Mouse (Mus musculus) adrenal gland, postnatal 10 days (tissue): ENCODE measurements around the gene Myl4. TPM values are rescaled to one million over a fixed set of nuclear protein-coding genes. Genes with fewer than 3 reads are reported as not detected.
A peak's percentile ranks its signal among the peaks of the same experiment; 100 is the strongest.

Source experiments
- DNase-seq: peaks from one replicate; pipeline ENCODE4 v3.0.0; 2021; ENCODE audit warnings: mixed read lengths
- total RNA-seq, 2 experiments: library from RNA; stranded (reverse); gene quantifications; 2 replicates each; pipeline ENCODE4 v1.2.3; 2021

The Myl4 gene
- total RNA-seq, 2 experiments from 2014 or later, result 5.2 to 11.4 TPM

GRCm38 (mm10) chr11:104604192-104604591, 53.7 kb downstream of the Myl4 start:
- DNase-seq, result no peak

- peak; percentile 86 for DNase-seq
Observed at GRCm38 (mm10) chr11:104607491-104608245, 57.2 kb downstream of the Myl4 start, which contains the start of gene Itgb3. Gene Itgb3, plus strand, starts transcription at chr11:104608000.

GRCm38 (mm10) chr11:104608249-104608920, 57.9 kb downstream of the Myl4 start:
- no peak for DNase-seq

GRCm38 (mm10) chr11:104609033-104609684, 58.7 kb downstream of the Myl4 start:
- DNase-seq, result no peak

GRCm38 (mm10) chr11:104609733-104610132, 59.3 kb downstream of the Myl4 start:
- DNase-seq, result no peak

- peak; percentile 48 for DNase-seq
Observed at GRCm38 (mm10) chr11:104611579-104612151, 61.2 kb downstream of the Myl4 start.

GRCm38 (mm10) chr11:104613551-104613950, 63.1 kb downstream of the Myl4 start:
- no peak for DNase-seq

- no peak for DNase-seq
Observed at GRCm38 (mm10) chr11:104614130-104614529, 63.7 kb downstream of the Myl4 start.

GRCm38 (mm10) chr11:104616182-104616581, 65.7 kb downstream of the Myl4 start:
- no peak for DNase-seq

- peak; percentile 64 for DNase-seq
Observed at GRCm38 (mm10) chr11:104618638-104619076, 68.2 kb downstream of the Myl4 start.

GRCm38 (mm10) chr11:104619084-104620022, 68.9 kb downstream of the Myl4 start:
- DNase-seq, result no peak

GRCm38 (mm10) chr11:104622040-104622962, 71.8 kb downstream of the Myl4 start:
- no peak for DNase-seq

- DNase-seq, result peak; percentile 27
Observed at GRCm38 (mm10) chr11:104624791-104625391, 74.4 kb downstream of the Myl4 start.

GRCm38 (mm10) chr11:104625453-104626402, 75.3 kb downstream of the Myl4 start:
- peak; percentile 32 for DNase-seq

GRCm38 (mm10) chr11:104626635-104627034, 76.2 kb downstream of the Myl4 start:
- no peak for DNase-seq

GRCm38 (mm10) chr11:104627616-104628301, 77.3 kb downstream of the Myl4 start:
- peak; percentile 37 for DNase-seq

GRCm38 (mm10) chr11:104628566-104628965, 78.1 kb downstream of the Myl4 start:
- DNase-seq, result no peak
